Mouse (Mus musculus) hindbrain, embryonic 14.5 days (tissue): ENCODE data around the gene C130050O18Rik. TPM values are rescaled to one million over a fixed set of nuclear protein-coding genes. Genes with fewer than 3 reads are reported as not detected.

ENCODE experiments used
- ATAC-seq: fragments of 200-750 bp; cut with Nextera tagmentation; 2 replicates; pipeline ENCODE4 v1.8.0; 2017; ENCODE audit warnings: moderate number of reproducible peaks, mild to moderate bottlenecking, moderate TSS enrichment, moderate library complexity; ENCODE audit not compliant: low FRiP score
- DNase-seq: peaks from one replicate; pipeline ENCODE4 v3.0.0-alpha.2; 2015; ENCODE audit warnings: low spot score
- H3K27ac ChIP-seq: fragments of 300-500 bp; sonication (generic); 2 replicates; pipeline ENCODE4 v1.5.1; 2014; ENCODE audit warnings: mild to moderate bottlenecking, moderate library complexity
- H3K27me3 ChIP-seq: fragments of 300-500 bp; sonication (generic); 2 replicates; pipeline ENCODE4 v1.6.1; 2014; ENCODE audit warnings: mild to moderate bottlenecking, low read length, mixed read lengths; ENCODE audit not compliant: control insufficient read depth, insufficient read depth
- H3K36me3 ChIP-seq: fragments of 300-500 bp; sonication (generic); replicated peaks from 2 replicates; pipeline ENCODE4 v1.6.1; 2014; ENCODE audit not compliant: control insufficient read depth, insufficient read depth
- H3K4me1 ChIP-seq: fragments of 300-500 bp; sonication (generic); replicated peaks from 2 replicates; pipeline ENCODE4 v1.6.1; 2014; ENCODE audit warnings: antibody characterized with exemption, low read length, mixed read lengths; ENCODE audit not compliant: control insufficient read depth, insufficient read depth
- H3K4me2 ChIP-seq: fragments of 300-500 bp; sonication (generic); replicated peaks from 2 replicates; pipeline ENCODE4 v1.6.1; 2014; ENCODE audit warnings: mild to moderate bottlenecking, moderate library complexity
- H3K4me3 ChIP-seq: fragments of 300-500 bp; sonication (generic); replicated peaks from 2 replicates; pipeline ENCODE4 v1.5.1; 2014; ENCODE audit warnings: mild to moderate bottlenecking, low read length
- H3K9ac ChIP-seq: fragments of 300-500 bp; sonication (generic); 2 replicates; pipeline ENCODE4 v1.6.1; 2014
- H3K9me3 ChIP-seq: fragments of 300-500 bp; sonication (generic); 2 replicates; pipeline ENCODE4 v1.6.1; 2016; ENCODE audit warnings: low read length; ENCODE audit not compliant: control insufficient read depth
- WGBS: fragments of 180-500 bp; shearing (Covaris S2); extraction: QIAGEN DNeasy Blood & Tissue Kit; methylation state at CpG from one replicate; pipeline ENCODE4 v1.1.7; 2014; 5-methylcytosine and 5-hydroxymethylcytosine counted together
- polyA plus RNA-seq: library from polyadenylated mRNA; unstranded; fragments of >200 nt; fragmentation: Nextera tagmentation; extraction: Ambion mirVana; gene quantifications from 2 replicates; pipeline ENCODE4 v1.2.1, GENCODE M21; 2014

The C130050O18Rik gene
- polyA plus RNA-seq = 0.26 and 0.32 TPM in 2 replicates

GRCm38 (mm10) chr5:139404801-139405401 lies at the start of gene C130050O18Rik:
C130050O18Rik (plus strand) TSS chr5:139405280.
- Histone ChIP-seq H3K27ac (0 out of 2 replicates have a peak within 1 kb of the TSS, but pooled peaks have one; percentile 38), H3K9me3 (no peaks in the 10 kb centered on the region), H3K4me3 (no peak within 1 kb of the TSS), H3K36me3 (no peaks in the 10 kb centered on the region), H3K4me1 (no peaks in the 10 kb centered on the region; the same call in 1 of the 2 replicates), H3K27me3 (no peaks in the 10 kb centered on the region), H3K9ac (no peak within 1 kb of the TSS), H3K4me2 (no peak within 1 kb of the TSS)
- 81% methylated on average over 6 of the region's 6 CpGs for WGBS
- DNase-seq (no peak), ATAC-seq (no peak)

GRCm38 (mm10) chr5:139358653-139359052 lies 46.4 kb upstream of the C130050O18Rik start:
- Histone ChIP-seq H3K4me2 (no peak overlapping the region), H3K9me3 (no peaks in the 10 kb centered on the region), H3K36me3 (no peaks in the 10 kb centered on the region), H3K27me3 (no peaks in the 10 kb centered on the region), H3K4me1 (no peaks in the 10 kb centered on the region), H3K27ac (no peak overlapping the region), H3K4me3 (no peak overlapping the region), H3K9ac (no peak overlapping the region)
- DNase-seq (no peak), ATAC-seq (no peak)
- WGBS = 86% methylated on average over 2 of the region's 2 CpGs

- Histone ChIP-seq H3K27ac (no peak overlapping the region), H3K4me2 (no peak overlapping the region), H3K4me3 (no peak overlapping the region), H3K9me3 (no peaks in the 10 kb centered on the region), H3K27me3 (no peaks in the 10 kb centered on the region), H3K36me3 (no peaks in the 10 kb centered on the region), H3K4me1 (0 out of 2 replicates have a peak, but pooled peaks cover under 1% of the 10 kb centered on the region), H3K9ac (no peak overlapping the region)
- WGBS = 95% methylated on average over 5 of the region's 5 CpGs
- DNase-seq (no peak), ATAC-seq (no peak)
Measured at GRCm38 (mm10) chr5:139359244-139359643, 45.8 kb upstream of the C130050O18Rik start.

- Histone ChIP-seq H3K27ac (no peak overlapping the region), H3K4me2 (no peak overlapping the region), H3K36me3 (no peaks in the 10 kb centered on the region), H3K9me3 (no peaks in the 10 kb centered on the region), H3K27me3 (no peaks in the 10 kb centered on the region), H3K9ac (no peak overlapping the region), H3K4me1 (0 out of 2 replicates have a peak, but pooled peaks cover 7% of the 10 kb centered on the region), H3K4me3 (no peak overlapping the region)
- WGBS = 74% methylated on average over 7 of the region's 7 CpGs
- DNase-seq = no peak
- no peak for ATAC-seq
Measured at GRCm38 (mm10) chr5:139363858-139364257, 41.2 kb upstream of the C130050O18Rik start.

GRCm38 (mm10) chr5:139364260-139364910 lies 40.7 kb upstream of the C130050O18Rik start:
- 37% methylated on average over 12 of the region's 12 CpGs for WGBS
- Histone ChIP-seq H3K27ac (no peak overlapping the region), H3K9ac (no peak overlapping the region)

GRCm38 (mm10) chr5:139364911-139365571 lies 40.0 kb upstream of the C130050O18Rik start:
- H3K9me3 ChIP-seq = no peaks in the 10 kb centered on the region
- no peak overlapping the region for H3K27ac ChIP-seq
- H3K4me3 ChIP-seq = no peak overlapping the region
- H3K36me3 ChIP-seq = no peaks in the 10 kb centered on the region
- peak overlapping the region; percentile 2; the same call in 1 of the 2 replicates for H3K9ac ChIP-seq
- ATAC-seq (peak; percentile 19; the same call in 1 of the 2 replicates), DNase-seq (no peak)
- H3K4me1 ChIP-seq = 0 out of 2 replicates have a peak, but pooled peaks cover 7% of the 10 kb centered on the region
- H3K27me3 ChIP-seq = no peaks in the 10 kb centered on the region
- WGBS = 42% methylated on average over 5 of the region's 5 CpGs
- no peak overlapping the region for H3K4me2 ChIP-seq

More at GRCm38 (mm10) chr5:139364260-139364910, 40.7 kb upstream of the C130050O18Rik start:
- no peaks in the 10 kb centered on the region for H3K9me3 ChIP-seq
- DNase-seq = peak; percentile 96
- no peaks in the 10 kb centered on the region for H3K36me3 ChIP-seq
- H3K4me1 ChIP-seq = 0 out of 2 replicates have a peak, but pooled peaks cover 7% of the 10 kb centered on the region
- no peak overlapping the region for H3K4me3 ChIP-seq
- H3K27me3 ChIP-seq = no peaks in the 10 kb centered on the region
- no peak overlapping the region for H3K4me2 ChIP-seq
- peak; percentile 71 for ATAC-seq

- no peak for DNase-seq
- Histone ChIP-seq H3K36me3 (no peaks in the 10 kb centered on the region), H3K4me2 (no peak overlapping the region), H3K9me3 (no peaks in the 10 kb centered on the region), H3K9ac (no peak overlapping the region), H3K4me3 (no peak overlapping the region), H3K4me1 (0 out of 2 replicates have a peak, but pooled peaks cover 7% of the 10 kb centered on the region), H3K27ac (no peak overlapping the region), H3K27me3 (no peaks in the 10 kb centered on the region)
- ATAC-seq = no peak
- 71% methylated on average over 1 of the region's 1 CpGs for WGBS
Measured at GRCm38 (mm10) chr5:139365827-139366226, 39.3 kb upstream of the C130050O18Rik start.

- WGBS = 72% methylated on average over 11 of the region's 11 CpGs
- no peak overlapping the region for H3K4me2 ChIP-seq
- H3K36me3 ChIP-seq = no peaks in the 10 kb centered on the region
- DNase-seq (no peak), ATAC-seq (no peak)
- no peaks in the 10 kb centered on the region for H3K9me3 ChIP-seq
- H3K9ac ChIP-seq = no peak overlapping the region
- H3K27me3 ChIP-seq = no peaks in the 10 kb centered on the region
- no peak overlapping the region for H3K4me3 ChIP-seq
- H3K4me1 ChIP-seq = peaks cover 11% of the 10 kb centered on the region
- H3K27ac ChIP-seq = no peak overlapping the region
Measured at GRCm38 (mm10) chr5:139366484-139366883, 38.6 kb upstream of the C130050O18Rik start.

GRCm38 (mm10) chr5:139367884-139368458 lies 37.1 kb upstream of the C130050O18Rik start:
- Histone ChIP-seq H3K4me2 (no peak overlapping the region), H3K36me3 (no peaks in the 10 kb centered on the region), H3K9ac (no peak overlapping the region), H3K9me3 (no peaks in the 10 kb centered on the region), H3K4me1 (peaks cover 21% of the 10 kb centered on the region), H3K27ac (no peak overlapping the region), H3K4me3 (no peak overlapping the region), H3K27me3 (no peaks in the 10 kb centered on the region)
- WGBS = 91% methylated on average over 4 of the region's 4 CpGs
- ATAC-seq (no peak), DNase-seq (no peak)
